ENCODE assay signal across 33 mouse cellular contexts in the genomic region with DNA sequence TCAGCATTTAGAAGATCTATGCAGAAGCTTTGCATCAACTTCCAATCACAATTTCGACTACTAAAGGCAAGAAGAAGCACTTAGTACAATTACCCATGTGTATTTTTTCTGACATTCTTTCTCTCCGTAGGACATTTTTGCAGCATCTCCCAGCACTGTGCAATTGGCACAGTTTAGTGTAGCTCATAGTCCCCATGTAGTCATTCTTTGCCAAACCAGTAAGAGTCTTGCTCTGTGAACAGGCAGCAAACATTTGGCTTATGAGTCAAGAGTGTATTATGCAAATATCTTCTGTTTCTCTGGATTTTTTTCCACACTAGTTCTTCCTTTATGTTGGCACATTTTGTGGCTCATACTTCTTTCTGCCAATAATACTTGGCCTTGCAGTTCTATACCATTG.
DNase-seq lines count a peak whose midpoint lies in the region; ATAC-seq lines count a peak whose summit lies in the region.
"Had no signal": no experiment of that assay in that cellular context is flagged by ENCODE, and none has a peak within 500 bp of the region (broad histone marks: within the 10 kb centered on the region; RNA-seq: fewer than 3 reads in every experiment).

No protein-coding gene starts in this region.

- no peaks in the 10 kb centered on the region for H3K9me3 ChIP-seq in forebrain, embryonic 14.5 days (replicated peaks; ENCODE audit: control insufficient read depth, low read length)
- H3K9me3 ChIP-seq in forebrain, embryonic 11.5 days (ENCODE audit: control insufficient read depth, low read length): no peaks in the 10 kb centered on the region
- H3K9me3 ChIP-seq: embryonic facial prominence, embryonic 12.5 days; hindbrain, embryonic 13.5 days; limb, embryonic 12.5 days; liver, embryonic 15.5 days; midbrain, embryonic 10.5 days; neural tube, embryonic 12.5 days; stomach, embryonic 15.5 days had no signal

- 84% methylated on average over 2 of the region's 2 CpGs for WGBS in forebrain, embryonic 14.5 days
- 87% methylated on average over 2 of the region's 2 CpGs for WGBS in forebrain, embryonic 11.5 days

- no peak overlapping the region for H3K27ac ChIP-seq in forebrain, embryonic 14.5 days (ENCODE audit: low read depth, low read length)
- H3K27ac ChIP-seq in forebrain, embryonic 11.5 days (ENCODE audit: low read depth, low read length): no peak overlapping the region
- H3K27ac ChIP-seq: embryonic facial prominence, embryonic 12.5 days; gastrocnemius, adult 2 months; hindbrain, embryonic 13.5 days; left cerebral cortex, adult 2 months; limb, embryonic 12.5 days; liver, embryonic 15.5 days; midbrain, embryonic 10.5 days; neural tube, embryonic 12.5 days; stomach, embryonic 15.5 days had no signal

- no peak overlapping the region for H3K9ac ChIP-seq in forebrain, embryonic 14.5 days (ENCODE audit: low read length)
- no peak overlapping the region for H3K9ac ChIP-seq in forebrain, embryonic 11.5 days (ENCODE audit: low read length)
- H3K9ac ChIP-seq: embryonic facial prominence, embryonic 12.5 days; hindbrain, embryonic 13.5 days; limb, embryonic 12.5 days; liver, embryonic 15.5 days; lung, embryonic 14.5 days; neural tube, embryonic 12.5 days; stomach, embryonic 15.5 days had no signal

- H3K4me3 ChIP-seq in forebrain, embryonic 14.5 days (ENCODE audit: low read depth, low read length): no peak overlapping the region
- H3K4me3 ChIP-seq in forebrain, embryonic 11.5 days (ENCODE audit: low read depth, low read length): no peak overlapping the region
- H3K4me3 ChIP-seq: embryonic facial prominence, embryonic 12.5 days; gastrocnemius, adult 2 months; hindbrain, embryonic 13.5 days; left cerebral cortex, adult 2 months; limb, embryonic 12.5 days; liver, embryonic 15.5 days; midbrain, embryonic 10.5 days; myocyte; neural tube, embryonic 12.5 days; stomach, embryonic 15.5 days had no signal

- H3K4me2 ChIP-seq in forebrain, embryonic 14.5 days (ENCODE audit: low read length): no peak overlapping the region
- no peak overlapping the region for H3K4me2 ChIP-seq in forebrain, embryonic 11.5 days (ENCODE audit: low read depth, low read length, severe bottlenecking)
- H3K4me2 ChIP-seq: embryonic facial prominence, embryonic 12.5 days; heart, embryonic 11.5 days; hindbrain, embryonic 13.5 days; limb, embryonic 12.5 days; liver, embryonic 15.5 days; lung, embryonic 14.5 days; neural tube, embryonic 12.5 days; stomach, embryonic 15.5 days had no signal

- DNase-seq in forebrain, embryonic 14.5 days (ENCODE audit: low spot score): peak; percentile 31
- DNase-seq in forebrain, embryonic 11.5 days (ENCODE audit: low spot score): no peak
- DNase-seq in right cerebral cortex, adult 18-20 months: peak; percentile 25
- no peak for DNase-seq in right cerebral cortex, postnatal 36 days (ENCODE audit: low spot score in 2 of 2)
- DNase-seq in fibroblast of lung, adult 2 months (ENCODE audit: low read depth): peak; percentile 13
- no peak for DNase-seq in kidney, adult 8-10 months
- no peak for DNase-seq in lung, postnatal 4 days
- DNase-seq: adrenal gland, postnatal 14 days; B cell, adult 2 months; cerebellum, adult 18-20 months; cerebellum, postnatal 36 days; embryo, embryonic 11 days; gastrocnemius, adult 2 months; gastrocnemius, postnatal 36 days; heart, adult 18-20 months; heart, postnatal 36 days; kidney, postnatal 14 days; lung, embryonic 14.5 days; lung, postnatal 14 days; right cerebral cortex, postnatal 14 days; thymus, postnatal 14 days had no signal

- ATAC-seq in forebrain, embryonic 14.5 days: no peak
- ATAC-seq in forebrain, embryonic 11.5 days (replicated peaks; ENCODE audit: low FRiP score): no peak
- ATAC-seq: intestine, postnatal 0 days; midbrain, embryonic 16.5 days had no signal

- no peaks in the 10 kb centered on the region for H3K4me1 ChIP-seq in forebrain, embryonic 14.5 days (ENCODE audit: control insufficient read depth, insufficient read depth, low read length)
- no peaks in the 10 kb centered on the region for H3K4me1 ChIP-seq in forebrain, embryonic 11.5 days (replicated peaks; ENCODE audit: control insufficient read depth, insufficient read depth, low read length)
- H3K4me1 ChIP-seq: embryonic facial prominence, embryonic 12.5 days; hindbrain, embryonic 13.5 days; limb, embryonic 12.5 days; liver, embryonic 15.5 days; midbrain, embryonic 10.5 days; neural tube, embryonic 12.5 days; stomach, embryonic 15.5 days had no signal

- no peaks in the 10 kb centered on the region for H3K27me3 ChIP-seq in forebrain, embryonic 14.5 days (replicated peaks; ENCODE audit: control insufficient read depth, insufficient read depth, low read length)
- H3K27me3 ChIP-seq in forebrain, embryonic 11.5 days (ENCODE audit: control insufficient read depth, insufficient read depth, low read length): no peaks in the 10 kb centered on the region
- H3K27me3 ChIP-seq: embryonic facial prominence, embryonic 12.5 days; hindbrain, embryonic 13.5 days; limb, embryonic 12.5 days; liver, embryonic 15.5 days; neural tube, embryonic 12.5 days; stomach, embryonic 15.5 days had no signal

- H3K36me3 ChIP-seq in forebrain, embryonic 14.5 days (ENCODE audit: control insufficient read depth, insufficient read depth, low read length): no peaks in the 10 kb centered on the region
- no peaks in the 10 kb centered on the region for H3K36me3 ChIP-seq in forebrain, embryonic 11.5 days (ENCODE audit: control insufficient read depth, insufficient read depth, low read length)
- H3K36me3 ChIP-seq: embryonic facial prominence, embryonic 12.5 days; hindbrain, embryonic 13.5 days; limb, embryonic 12.5 days; liver, embryonic 15.5 days; midbrain, embryonic 10.5 days; neural tube, embryonic 12.5 days; stomach, embryonic 15.5 days had no signal

Comparison
In these comparisons a context has a peak if more than half of its experiments do, and no peak if none do; other contexts are left out.
1. DNase-seq: peak in forebrain, embryonic 14.5 days (single experiment), right cerebral cortex, adult 18-20 months (single experiment) and fibroblast of lung, adult 2 months (single experiment); none in forebrain, embryonic 11.5 days (single experiment), right cerebral cortex, postnatal 36 days (0 of 2), kidney, adult 8-10 months (0 of 2) and lung, postnatal 4 days (0 of 2).